In the genomic region with DNA sequence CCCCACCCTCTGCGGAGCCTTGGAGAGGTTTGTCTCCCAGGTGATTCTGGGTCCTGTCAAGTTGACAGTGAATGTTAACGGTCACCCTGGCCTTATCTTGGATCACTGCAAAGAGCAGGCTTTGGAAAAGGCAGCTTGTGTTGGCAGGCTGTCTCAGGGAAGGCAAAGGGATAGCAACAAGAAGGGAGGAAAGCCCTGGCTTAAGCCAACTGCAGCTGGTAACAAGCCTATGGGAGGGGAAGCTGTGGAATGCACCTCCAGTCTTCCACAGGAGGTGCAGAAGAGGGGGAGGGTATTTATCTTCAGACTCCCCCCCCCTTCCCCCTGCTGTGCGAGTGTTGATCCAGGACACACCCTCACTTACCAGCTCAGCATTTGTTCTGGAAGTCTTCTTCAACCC, we compare ENCODE assay signal across 14 mouse cellular contexts. TPM values are rescaled to one million over a fixed set of nuclear protein-coding genes. Genes with fewer than 3 reads are reported as not detected.
DNase-seq lines count a peak whose midpoint lies in the region; ATAC-seq and TF ChIP-seq lines count a peak whose summit lies in the region.
"Had no signal": no experiment of that assay in that cellular context is flagged by ENCODE, and none has a peak within 500 bp of the region (broad histone marks: within the 10 kb centered on the region; RNA-seq: fewer than 3 reads in every experiment).

No protein-coding gene starts in this region.

- no peaks in the 10 kb centered on the region for H3K9me3 ChIP-seq in heart, embryonic 10.5 days
- no peaks in the 10 kb centered on the region for H3K9me3 ChIP-seq in lung, embryonic 16.5 days (ENCODE audit: control insufficient read depth, low read length)
- H3K9me3 ChIP-seq: liver, embryonic 15.5 days had no signal

- H3K4me1 ChIP-seq in cerebellum, adult 2 months (ENCODE audit: control insufficient read depth, insufficient read depth, low read length): peaks cover 17% of the 10 kb centered on the region
- H3K4me1 ChIP-seq in heart, embryonic 10.5 days: peaks cover 56% of the 10 kb centered on the region
- peaks cover 17% of the 10 kb centered on the region for H3K4me1 ChIP-seq in lung, embryonic 16.5 days (replicated peaks; ENCODE audit: control insufficient read depth, insufficient read depth, low read length)
- H3K4me1 ChIP-seq: liver, embryonic 15.5 days had no signal

- WGBS in cerebellum, adult 2 months: 44% methylated on average over 3 of the region's 3 CpGs
- whole genome bisulfite sequencing in heart, embryonic 10.5 days: 10% methylated on average over 3 of the region's 3 CpGs
- WGBS in lung, embryonic 16.5 days: 26% methylated on average over 3 of the region's 3 CpGs

- H3K36me3 ChIP-seq in heart, embryonic 10.5 days: peaks cover 6% of the 10 kb centered on the region; the same call in 1 of the 2 replicates
- H3K36me3 ChIP-seq in lung, embryonic 16.5 days (ENCODE audit: control insufficient read depth, insufficient read depth, low read length): no peaks in the 10 kb centered on the region
- H3K36me3 ChIP-seq: liver, embryonic 15.5 days had no signal

- intact Hi-C loops in left cerebral cortex, postnatal 10 days (cut with DNase I): no loop called here

- no peak overlapping the region for H3K27ac ChIP-seq in cerebellum, adult 2 months (ENCODE audit: insufficient read depth, low read length)
- H3K27ac ChIP-seq in heart, embryonic 10.5 days: peak overlapping the region; percentile 78
- H3K27ac ChIP-seq in lung, embryonic 16.5 days (ENCODE audit: low read length): peak overlapping the region; percentile 72
- H3K27ac ChIP-seq: liver, embryonic 15.5 days had no signal

- H3K4me2 ChIP-seq in lung, embryonic 16.5 days (ENCODE audit: low read depth, low read length): no peak overlapping the region
- H3K4me2 ChIP-seq: liver, embryonic 15.5 days had no signal

- H3K4me3 ChIP-seq in cerebellum, adult 2 months (replicated peaks; ENCODE audit: insufficient read depth, low read depth, low read length): no peak overlapping the region
- peak overlapping the region; percentile 40 for H3K4me3 ChIP-seq in heart, embryonic 10.5 days
- no peak overlapping the region for H3K4me3 ChIP-seq in lung, embryonic 16.5 days (ENCODE audit: low read length)
- H3K4me3 ChIP-seq: liver, embryonic 15.5 days had no signal

- H3K9ac ChIP-seq in lung, embryonic 16.5 days (ENCODE audit: low read length): no peak overlapping the region
- H3K9ac ChIP-seq: liver, embryonic 15.5 days had no signal

- peak; percentile 8 to 9 for DNase-seq in cerebellum, postnatal 10 days
- no peak for DNase-seq in cerebellum, adult 2 months
- peak; percentile 6 for DNase-seq in Muller cell, postnatal 12 days (ENCODE audit: inconsistent ontology term)
- peak; percentile 88 for DNase-seq in heart, embryonic 10.5 days (ENCODE audit: low spot score)
- no peak for DNase-seq in left cerebral cortex, postnatal 10 days (ENCODE audit: extremely low spot score in 1 of 2, low spot score in 2 of 2)
- DNase-seq in urinary bladder, adult 2 months (ENCODE audit: low spot score): no peak
- DNase-seq in layer of hippocampus, adult 9-10 months (ENCODE audit: low spot score): no peak
- DNase-seq: adrenal gland, postnatal 10 days; cerebellum, adult 18-20 months; kidney, adult 9 months; thymus, postnatal 36 days had no signal

- no peaks in the 10 kb centered on the region for H3K27me3 ChIP-seq in cerebellum, adult 2 months (ENCODE audit: control insufficient read depth, insufficient read depth, low read length)
- H3K27me3 ChIP-seq in heart, embryonic 10.5 days (ENCODE audit: insufficient read depth, poor library complexity, severe bottlenecking): no peaks in the 10 kb centered on the region
- H3K27me3 ChIP-seq in lung, embryonic 16.5 days (ENCODE audit: control insufficient read depth, insufficient read depth, low read depth, low read length): no peaks in the 10 kb centered on the region; the same call in 1 of the 2 replicates

- peak; percentile 64 for ATAC-seq in lung, embryonic 16.5 days (ENCODE audit: low read depth)

- no peak for TF ChIP-seq POLR2A in cerebellum, adult 2 months (IDR thresholded peaks at IDR 0.05; ENCODE audit: borderline replicate concordance, insufficient read depth, low read length)

- no peak for TF ChIP-seq CTCF in cerebellum, adult 2 months (IDR thresholded peaks at IDR 0.05; ENCODE audit: borderline replicate concordance, insufficient read depth, low read depth, low read length)

RNA-seq across cellular contexts. Expression of gene Usp13, which starts 5.3 kb away (rescaled TPM):
- 7.0 and 7.1 TPM in 2 replicates for polyA plus RNA-seq in cerebellum, adult 2 months (2012; rRNA removed)
- 34.8 and 54.1 TPM in 2 replicates for polyA plus RNA-seq in heart, embryonic 10.5 days (2016; fragmentation: Nextera tagmentation; extraction: Ambion mirVana)
- 7.0 and 7.2 TPM in 2 replicates for polyA plus RNA-seq in lung, embryonic 16.5 days (2015; fragmentation: Nextera tagmentation; extraction: Ambion mirVana)
- 10 to 100 TPM; 35.3 to 35.9 TPM for total RNA-seq in left cerebral cortex, postnatal 10 days (2021)
- 1.8 and 2.6 TPM in 2 replicates for polyA plus RNA-seq in urinary bladder, adult 2 months (2012; rRNA removed)
- total RNA-seq: monocyte, adult 5-6 weeks had no signal

Comparison
In these comparisons a context has a peak if more than half of its experiments do, and no peak if none do; other contexts are left out.
1. DNase-seq: peak in cerebellum, postnatal 10 days (2 of 2), Muller cell, postnatal 12 days (single experiment) and heart, embryonic 10.5 days (single experiment); none in cerebellum, adult 2 months (0 of 2), left cerebral cortex, postnatal 10 days (0 of 2), urinary bladder, adult 2 months (single experiment) and layer of hippocampus, adult 9-10 months (single experiment).